Mouse (Mus musculus): ENCODE data around the gene Gm20765.
"Not testable (repeated sequence)": the region's sequence is repeated elsewhere in the genome, so short reads cannot be mapped to it uniquely, and the experiment has no call there.

Gm20765 gene

DNA sequence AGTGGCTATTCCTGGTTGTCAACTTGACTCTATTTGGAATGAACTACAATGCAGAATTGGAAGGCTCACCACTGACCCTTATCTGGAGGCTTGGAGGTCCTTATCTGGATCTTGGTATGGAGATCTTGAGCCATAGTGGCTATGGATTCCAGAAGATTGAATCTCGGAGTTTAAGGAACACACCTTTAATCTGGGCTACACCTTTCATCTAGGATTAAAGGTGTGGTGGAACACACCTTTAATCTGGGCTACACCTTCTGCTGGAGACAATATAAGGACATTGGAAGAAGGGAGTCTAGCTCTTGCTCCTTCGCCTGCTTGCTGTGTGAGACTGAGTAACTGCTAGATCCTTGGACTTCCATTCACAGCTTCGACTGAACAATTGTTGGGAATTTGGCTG lies at the start of gene Gm20765:
Gm20765 (plus strand) TSS at position 301 of the 400 bp plus-strand sequence.
- not testable (repeated sequence) for DNase-seq

DNA sequence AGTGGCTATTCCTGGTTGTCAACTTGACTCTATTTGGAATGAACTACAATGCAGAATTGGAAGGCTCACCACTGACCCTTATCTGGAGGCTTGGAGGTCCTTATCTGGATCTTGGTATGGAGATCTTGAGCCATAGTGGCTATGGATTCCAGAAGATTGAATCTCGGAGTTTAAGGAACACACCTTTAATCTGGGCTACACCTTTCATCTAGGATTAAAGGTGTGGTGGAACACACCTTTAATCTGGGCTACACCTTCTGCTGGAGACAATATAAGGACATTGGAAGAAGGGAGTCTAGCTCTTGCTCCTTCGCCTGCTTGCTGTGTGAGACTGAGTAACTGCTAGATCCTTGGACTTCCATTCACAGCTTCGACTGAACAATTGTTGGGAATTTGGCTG lies 42.6 kb upstream of the Gm20765 start, which contains the start of gene Gm21293:
Gm21293 (plus strand) TSS at position 301 of the 400 bp plus-strand sequence.
- not testable (repeated sequence) for DNase-seq

- not testable (repeated sequence) for DNase-seq
These were observed 34.1 kb upstream of the Gm20765 start, which contains the start of gene Gm6763 for GRCm38 (mm10) chr10:104151197-104151596. Gm6763 (plus strand) TSS chr10:104151497.

DNA sequence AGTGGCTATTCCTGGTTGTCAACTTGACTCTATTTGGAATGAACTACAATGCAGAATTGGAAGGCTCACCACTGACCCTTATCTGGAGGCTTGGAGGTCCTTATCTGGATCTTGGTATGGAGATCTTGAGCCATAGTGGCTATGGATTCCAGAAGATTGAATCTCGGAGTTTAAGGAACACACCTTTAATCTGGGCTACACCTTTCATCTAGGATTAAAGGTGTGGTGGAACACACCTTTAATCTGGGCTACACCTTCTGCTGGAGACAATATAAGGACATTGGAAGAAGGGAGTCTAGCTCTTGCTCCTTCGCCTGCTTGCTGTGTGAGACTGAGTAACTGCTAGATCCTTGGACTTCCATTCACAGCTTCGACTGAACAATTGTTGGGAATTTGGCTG lies 25.6 kb upstream of the Gm20765 start, which contains the start of gene Gm8764:
Gm8764 (plus strand) TSS at position 301 of the 400 bp plus-strand sequence.
- DNase-seq = not testable (repeated sequence)

- DNase-seq = not testable (repeated sequence)
These were observed 17.1 kb upstream of the Gm20765 start, which contains the start of gene Gm21304 for GRCm38 (mm10) chr10:104168215-104168614. Gm21304 (plus strand) TSS chr10:104168515.

- not testable (repeated sequence) for DNase-seq
These were observed 8.6 kb upstream of the Gm20765 start, which contains the start of gene Gm21312 for GRCm38 (mm10) chr10:104176724-104177123. Gm21312 (plus strand) TSS chr10:104177024.

- DNase-seq = not testable (repeated sequence)
These were observed 8.4 kb downstream of the Gm20765 start, which contains the start of gene Gm4340 for GRCm38 (mm10) chr10:104193742-104194141. Gm4340 (plus strand) TSS chr10:104194042.

DNA sequence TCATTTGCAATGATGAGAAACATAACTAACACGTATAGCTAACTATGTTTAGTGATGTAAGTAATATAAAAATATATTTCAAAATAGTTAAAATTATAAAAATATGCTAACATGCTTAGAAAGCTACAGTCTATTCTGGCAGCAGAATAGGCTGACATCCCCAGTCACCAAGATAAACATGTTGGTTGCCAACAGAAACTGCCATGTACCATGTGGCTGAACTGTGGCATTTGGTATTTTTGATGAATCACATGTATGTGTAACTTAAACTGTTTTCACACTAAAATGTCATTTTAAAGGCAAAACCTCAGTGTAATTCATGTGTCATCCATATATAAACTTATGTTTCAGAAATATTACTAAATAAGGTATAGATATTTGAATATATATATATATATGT lies 24.3 kb downstream of the Gm20765 start:
- DNase-seq = no peak

DNA sequence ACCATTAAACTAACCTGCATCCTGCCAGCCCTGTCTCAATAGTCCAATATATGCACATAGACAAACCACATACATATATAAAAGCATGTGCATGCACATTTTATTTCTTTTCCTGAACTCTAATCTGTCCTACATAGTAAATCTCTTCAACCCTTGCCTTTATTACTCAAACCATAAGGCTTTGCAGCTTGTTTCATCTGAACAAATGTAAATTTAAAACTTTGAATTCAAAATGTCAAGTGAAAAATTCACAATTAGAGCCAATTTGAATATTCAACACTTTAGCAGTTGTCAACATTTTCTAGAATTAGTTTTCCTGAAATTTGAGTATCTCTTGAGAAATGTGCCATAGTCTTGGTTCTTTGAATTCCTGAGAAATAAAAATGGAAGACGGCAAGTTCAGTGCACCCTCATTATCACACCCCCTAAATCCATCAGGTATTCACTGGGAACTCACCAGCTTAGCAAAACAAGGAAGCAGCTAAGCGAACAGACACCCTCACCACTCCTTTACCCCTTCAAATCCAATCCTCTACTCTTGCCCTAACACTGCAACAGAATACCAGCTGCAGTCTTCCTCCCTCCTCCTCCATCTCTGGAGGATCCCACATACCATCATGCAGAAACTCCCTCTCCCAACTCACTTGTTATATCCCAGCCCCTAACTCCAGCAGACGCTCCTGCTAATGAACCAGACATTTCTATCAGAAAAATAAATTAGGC lies 25.1 kb downstream of the Gm20765 start:
- DNase-seq = no peak

DNA sequence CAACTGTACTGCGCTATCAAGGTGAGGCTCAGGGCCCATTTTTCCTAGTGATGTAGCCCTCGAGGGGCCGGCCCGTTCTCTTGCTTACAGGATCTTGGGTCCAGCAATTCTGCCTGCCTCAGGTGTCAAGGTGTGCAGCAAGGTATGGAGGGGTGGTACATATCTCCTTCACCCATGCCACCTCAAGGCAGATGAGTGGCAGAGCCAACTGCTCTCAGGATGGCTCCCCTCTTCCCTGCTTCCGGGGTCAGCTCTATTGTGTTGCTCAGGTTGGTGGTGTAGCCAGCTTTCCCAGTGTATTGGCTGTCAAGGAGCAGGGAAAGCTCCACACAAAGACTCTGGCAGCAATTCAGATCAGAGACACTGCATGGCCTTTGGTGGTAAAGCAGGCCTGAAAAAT lies 29.2 kb downstream of the Gm20765 start:
- no peak for DNase-seq

- DNase-seq = no peak
These were observed 35.1 kb downstream of the Gm20765 start for GRCm38 (mm10) chr10:104220303-104221021.
